Mouse (Mus musculus) lung, postnatal 0 days (tissue): ENCODE measurements around the gene Jakmip3. TPM values are rescaled to one million over a fixed set of nuclear protein-coding genes. Genes with fewer than 3 reads are reported as not detected.

Experiments used
- ATAC-seq: fragments of 200-750 bp; cut with Nextera tagmentation; 2 replicates; pipeline ENCODE4 v1.8.0; 2017; ENCODE audit warnings: moderate library complexity
- DNase-seq: peaks from one replicate; pipeline ENCODE4 v3.0.0-alpha.2; 2016; ENCODE audit warnings: low spot score
- H3K27ac ChIP-seq: fragments of 300-500 bp; sonication (generic); 2 replicates; pipeline ENCODE4 v1.5.1; 2014; ENCODE audit warnings: antibody characterized with exemption, mild to moderate bottlenecking, low read length, mixed read lengths
- H3K27me3 ChIP-seq: fragments of 300-500 bp; sonication (generic); replicated peaks from 2 replicates; pipeline ENCODE4 v1.6.1; 2014; ENCODE audit warnings: low read length, mixed read lengths; ENCODE audit not compliant: insufficient read depth
- H3K36me3 ChIP-seq: fragments of 300-500 bp; sonication (generic); 2 replicates; pipeline ENCODE4 v1.6.1; 2014; ENCODE audit warnings: low read length, mixed read lengths; ENCODE audit not compliant: insufficient read depth
- H3K4me1 ChIP-seq: fragments of 300-500 bp; sonication (generic); 2 replicates; pipeline ENCODE4 v1.6.1; 2014; ENCODE audit warnings: antibody characterized with exemption, low read depth, low read length, mixed read lengths; ENCODE audit not compliant: insufficient read depth
- H3K4me2 ChIP-seq: fragments of 300-500 bp; sonication (generic); replicated peaks from 2 replicates; pipeline ENCODE4 v1.6.1; 2014; ENCODE audit warnings: low read depth, mild to moderate bottlenecking, low read length, moderate library complexity, mixed read lengths
- H3K4me3 ChIP-seq: fragments of 300-500 bp; sonication (generic); 2 replicates; pipeline ENCODE4 v1.5.1; 2014; ENCODE audit warnings: low read depth, low read length
- H3K9ac ChIP-seq: fragments of 300-500 bp; sonication (generic); replicated peaks from 2 replicates; pipeline ENCODE4 v1.6.1; 2014; ENCODE audit warnings: low read depth, mild to moderate bottlenecking
- H3K9me3 ChIP-seq: fragments of 300-500 bp; sonication (generic); 2 replicates; pipeline ENCODE4 v1.6.1; 2016; ENCODE audit warnings: low read length, mixed read lengths
- CTCF ChIP-seq: IDR thresholded peaks from 2 replicates; pipeline ENCODE4 v1.5.1; 2016; ENCODE audit warnings: antibody characterized with exemption, mild to moderate bottlenecking
- EP300 ChIP-seq: IDR thresholded peaks from 2 replicates; pipeline ENCODE4 v1.6.1; 2016; ENCODE audit warnings: antibody characterized with exemption, mild to moderate bottlenecking, control low read depth
- WGBS: fragments of 180-500 bp; shearing (Covaris S2); extraction: QIAGEN DNeasy Blood & Tissue Kit; methylation state at CpG from one replicate; pipeline ENCODE4 v1.1.7; 2014; 5-methylcytosine and 5-hydroxymethylcytosine counted together
- polyA plus RNA-seq: library from polyadenylated mRNA; unstranded; fragments of >200 nt; fragmentation: Nextera tagmentation; extraction: Ambion mirVana; gene quantifications from 2 replicates; pipeline ENCODE4 v1.2.1, GENCODE M21; 2015

Jakmip3 gene
- polyA plus RNA-seq, 1 experiment from 2014 or later: not detected

- H3K9me3 ChIP-seq: no peaks in the 10 kb centered on the region
- H3K4me3 ChIP-seq: no peak overlapping the region
- H3K27ac ChIP-seq: no peak overlapping the region
- H3K27me3 ChIP-seq: peaks cover 9% of the 10 kb centered on the region
- H3K4me2 ChIP-seq: no peak overlapping the region
- H3K4me1 ChIP-seq: no peaks in the 10 kb centered on the region
- WGBS: 64% methylated on average over 4 of the region's 4 CpGs
- TF ChIP-seq EP300: no peak
- peak; percentile 44 for TF ChIP-seq CTCF
- DNase-seq: no peak
- ATAC-seq: no peak
- H3K9ac ChIP-seq: no peak overlapping the region
- no peaks in the 10 kb centered on the region for H3K36me3 ChIP-seq
Observed at GRCm38 (mm10) chr7:139080714-139081113, 140.2 kb downstream of the Jakmip3 start.

GRCm38 (mm10) chr7:139081158-139081557 lies 140.6 kb downstream of the Jakmip3 start:
- TF ChIP-seq CTCF (no peak), EP300 (no peak)
- ATAC-seq (no peak), DNase-seq (no peak)
- no peak overlapping the region for H3K4me3 ChIP-seq
- H3K36me3 ChIP-seq: no peaks in the 10 kb centered on the region
- H3K4me2 ChIP-seq: no peak overlapping the region
- 61% methylated on average over 5 of the region's 5 CpGs for WGBS
- H3K27ac ChIP-seq: no peak overlapping the region
- no peaks in the 10 kb centered on the region for H3K9me3 ChIP-seq
- H3K27me3 ChIP-seq: peaks cover 13% of the 10 kb centered on the region
- H3K4me1 ChIP-seq: no peaks in the 10 kb centered on the region
- no peak overlapping the region for H3K9ac ChIP-seq

- H3K27ac ChIP-seq: no peak overlapping the region
- H3K4me1 ChIP-seq: no peaks in the 10 kb centered on the region
- TF ChIP-seq CTCF: no peak
- no peak for TF ChIP-seq EP300
- H3K4me2 ChIP-seq: no peak overlapping the region
- peaks cover 20% of the 10 kb centered on the region for H3K27me3 ChIP-seq
- H3K36me3 ChIP-seq: no peaks in the 10 kb centered on the region
- 82% methylated on average over 8 of the region's 8 CpGs for WGBS
- H3K9ac ChIP-seq: no peak overlapping the region
- H3K4me3 ChIP-seq: no peak overlapping the region
- ATAC-seq: no peak
- DNase-seq: no peak
- no peaks in the 10 kb centered on the region for H3K9me3 ChIP-seq
Observed at GRCm38 (mm10) chr7:139082281-139082680, 141.8 kb downstream of the Jakmip3 start.

GRCm38 (mm10) chr7:139084316-139084715 lies 143.8 kb downstream of the Jakmip3 start:
- no peak overlapping the region for H3K27ac ChIP-seq
- 50% methylated on average over 1 of the region's 1 CpGs for WGBS
- no peaks in the 10 kb centered on the region for H3K36me3 ChIP-seq
- H3K4me3 ChIP-seq: no peak overlapping the region
- no peak overlapping the region for H3K4me2 ChIP-seq
- no peaks in the 10 kb centered on the region for H3K9me3 ChIP-seq
- no peak overlapping the region for H3K9ac ChIP-seq
- H3K4me1 ChIP-seq: no peaks in the 10 kb centered on the region
- ATAC-seq (no peak), DNase-seq (no peak)
- TF ChIP-seq CTCF (no peak), EP300 (no peak)
- peaks cover 20% of the 10 kb centered on the region for H3K27me3 ChIP-seq

- no peaks in the 10 kb centered on the region for H3K36me3 ChIP-seq
- H3K4me3 ChIP-seq: peak within 1 kb of the TSS; percentile 30
- DNase-seq (peak; percentile 55), ATAC-seq (peak; percentile 48; the same call in 1 of the 2 replicates)
- WGBS: 7% methylated on average over 32 of the region's 32 CpGs
- no peak within 1 kb of the TSS for H3K27ac ChIP-seq
- H3K9ac ChIP-seq: no peak within 1 kb of the TSS
- peaks cover 20% of the 10 kb centered on the region for H3K27me3 ChIP-seq
- TF ChIP-seq EP300: no peak
- no peak for TF ChIP-seq CTCF
- H3K4me2 ChIP-seq: peak within 1 kb of the TSS; percentile 63
- H3K4me1 ChIP-seq: no peaks in the 10 kb centered on the region
- H3K9me3 ChIP-seq: no peaks in the 10 kb centered on the region
Observed at GRCm38 (mm10) chr7:139085629-139086194, 145.2 kb downstream of the Jakmip3 start, which contains the start of gene Dpysl4. Gene Dpysl4, plus strand, starts transcription at chr7:139086001.

- Histone ChIP-seq H3K9me3 (no peaks in the 10 kb centered on the region), H3K4me1 (no peaks in the 10 kb centered on the region), H3K27me3 (peaks cover 20% of the 10 kb centered on the region), H3K27ac (no peak overlapping the region), H3K9ac (no peak overlapping the region), H3K4me3 (peak overlapping the region; percentile 30), H3K4me2 (peak overlapping the region; percentile 63), H3K36me3 (no peaks in the 10 kb centered on the region)
- TF ChIP-seq CTCF: no peak
- TF ChIP-seq EP300: no peak
- ATAC-seq (no peak; the same call in 1 of the 2 replicates), DNase-seq (no peak)
- WGBS: 2% methylated on average over 61 of the region's 61 CpGs
Observed at GRCm38 (mm10) chr7:139086195-139087158, 145.9 kb downstream of the Jakmip3 start.
